Mouse (Mus musculus) small intestine, adult 2 months (tissue): Measurements from ENCODE around the gene Pla2g3.

Source experiments
- CTCF ChIP-seq: fragments of 200-500 bp; IDR thresholded peaks from 2 replicates; pipeline ENCODE4 v1.5.1; 2012; ENCODE audit warnings: low read depth, mild to moderate bottlenecking, control low read depth, inconsistent platforms, low read length, moderate library complexity, mixed read lengths; ENCODE audit not compliant: insufficient replicate concordance, insufficient read length; ENCODE audit errors: extremely low read depth
- POLR2A ChIP-seq: fragments of 200-500 bp; IDR thresholded peaks from 2 replicates; pipeline ENCODE4 v1.6.1; 2012; ENCODE audit warnings: low read depth, mild to moderate bottlenecking, control low read depth, inconsistent platforms, low read length, moderate library complexity

- no peak for TF ChIP-seq POLR2A
- TF ChIP-seq CTCF: no peak
Measured at GRCm38 (mm10) chr11:3534956-3535355, 46.9 kb downstream of the Pla2g3 start.
